Mouse (Mus musculus) testis, postnatal 14 days (tissue): ENCODE measurements around the gene Pla2g4a.

ENCODE experiments used
- DNase-seq: peaks from one replicate; pipeline ENCODE4 v3.0.0; 2021; ENCODE audit warnings: low spot score

Pla2g4a gene

GRCm38 (mm10) chr1:149855581-149855980 is 105.5 kb downstream of the Pla2g4a start:
- no peak for DNase-seq

- no peak for DNase-seq
Measured at GRCm38 (mm10) chr1:149854867-149855266, 106.2 kb downstream of the Pla2g4a start.

DNA sequence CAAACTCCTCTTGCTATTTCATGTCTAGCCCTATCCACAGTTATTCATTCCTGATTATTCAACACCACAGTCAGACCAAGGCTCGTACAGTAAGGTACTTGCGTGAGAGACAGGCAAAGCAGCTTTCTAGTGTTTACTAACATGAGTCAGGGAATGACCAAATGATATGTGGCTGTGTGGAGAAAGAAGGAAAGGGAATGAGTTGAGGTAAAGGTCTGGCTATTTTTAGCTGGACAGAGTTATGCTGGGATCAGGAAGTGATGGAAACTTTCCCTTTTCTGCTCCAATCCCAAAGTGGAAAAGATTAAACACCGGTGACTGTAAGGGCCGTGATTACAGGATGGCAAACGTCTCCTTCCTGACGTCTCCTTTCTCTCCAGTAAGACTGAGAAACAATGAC is 114.4 kb downstream of the Pla2g4a start:
- no peak for DNase-seq

- no peak for DNase-seq
Measured at GRCm38 (mm10) chr1:149841845-149842244, 119.2 kb downstream of the Pla2g4a start.

GRCm38 (mm10) chr1:149840961-149841416 is 120.1 kb downstream of the Pla2g4a start:
- no peak for DNase-seq

DNA sequence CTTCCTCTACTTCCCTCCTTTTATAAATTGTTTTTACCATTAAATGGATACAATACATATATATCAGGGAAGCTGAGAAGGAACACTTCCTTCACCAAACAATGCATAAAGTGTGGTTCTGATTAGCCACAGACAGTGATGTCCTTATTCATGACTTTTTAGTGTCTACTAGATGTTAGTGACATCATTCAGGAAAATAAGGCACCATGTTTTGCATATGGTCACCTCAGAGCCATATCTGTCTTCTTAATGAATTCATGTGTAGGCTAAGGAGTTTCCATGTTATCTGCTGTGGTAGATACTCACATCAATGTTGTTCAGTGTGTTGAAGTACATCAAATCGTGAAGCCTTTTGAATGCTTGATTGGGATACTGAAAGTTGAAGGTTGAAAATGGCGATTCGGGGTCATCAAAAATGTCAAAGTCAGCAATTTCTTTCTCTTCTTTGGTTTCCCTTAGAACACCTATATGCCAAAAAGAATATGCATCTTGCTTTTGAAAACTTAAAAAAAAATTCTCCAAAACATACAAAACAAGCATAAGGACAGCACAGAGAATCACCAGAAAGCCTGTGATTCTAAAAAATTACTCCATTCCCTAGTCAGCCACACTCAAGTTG is 120.7 kb downstream of the Pla2g4a start:
- no peak for DNase-seq

DNA sequence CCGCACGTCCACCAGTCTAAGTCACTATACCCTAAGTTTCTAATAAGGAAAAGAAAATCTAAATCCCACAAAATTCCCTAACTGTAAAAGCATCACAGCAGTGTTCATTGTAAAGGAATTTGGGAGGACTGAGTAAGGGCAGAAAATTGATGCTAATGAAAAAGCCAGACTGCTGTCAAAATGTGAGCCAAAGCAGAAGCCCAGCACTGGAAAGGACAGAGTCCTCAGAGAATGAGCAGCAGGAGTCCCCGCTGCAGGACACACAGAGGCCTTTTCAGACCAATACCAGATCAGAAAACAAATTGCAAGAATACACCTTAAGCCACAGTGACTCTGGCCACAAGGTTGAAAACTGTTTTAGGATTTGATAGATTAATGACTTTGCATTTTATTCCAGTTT is 124.6 kb downstream of the Pla2g4a start:
- no peak for DNase-seq

DNA sequence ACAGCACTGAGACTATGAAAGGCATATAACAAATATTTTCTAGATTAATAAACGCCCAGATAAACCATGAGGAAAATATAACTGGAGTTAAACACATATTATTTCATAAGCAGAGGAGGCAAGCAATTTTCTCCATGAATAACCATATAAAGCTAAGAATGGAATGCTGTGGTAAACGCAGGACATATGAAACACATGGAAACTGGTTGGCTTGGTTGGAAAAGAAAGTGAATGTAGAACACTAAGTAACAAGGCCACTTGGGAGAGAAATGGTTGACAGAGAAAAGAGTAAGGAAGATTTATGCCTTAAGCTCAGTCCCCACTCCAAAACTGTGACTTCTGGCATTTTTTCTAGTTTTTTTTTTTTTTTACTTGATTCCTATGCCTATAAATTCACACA is 127.2 kb downstream of the Pla2g4a start:
- DNase-seq = no peak

DNA sequence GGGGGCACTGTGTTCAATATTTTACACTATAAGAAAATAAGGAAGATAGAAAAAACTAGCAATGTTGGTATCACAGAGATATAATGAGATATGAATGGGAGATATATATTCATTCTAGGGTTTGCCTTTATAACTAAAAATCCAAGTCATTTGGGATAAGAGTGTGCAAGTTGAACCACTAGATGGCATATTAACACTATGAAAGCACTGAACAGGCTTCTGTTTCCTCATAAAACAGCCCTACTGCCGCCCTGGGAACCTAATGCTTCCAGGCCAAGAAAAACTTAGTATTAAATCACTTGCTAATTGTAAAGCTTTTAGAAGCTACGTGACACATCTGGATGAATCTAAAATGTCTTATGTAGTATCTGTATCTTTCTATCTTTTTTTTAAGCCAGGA is 128.1 kb downstream of the Pla2g4a start:
- no peak for DNase-seq

- DNase-seq = no peak
Measured at GRCm38 (mm10) chr1:149832514-149832913, 128.6 kb downstream of the Pla2g4a start.

DNA sequence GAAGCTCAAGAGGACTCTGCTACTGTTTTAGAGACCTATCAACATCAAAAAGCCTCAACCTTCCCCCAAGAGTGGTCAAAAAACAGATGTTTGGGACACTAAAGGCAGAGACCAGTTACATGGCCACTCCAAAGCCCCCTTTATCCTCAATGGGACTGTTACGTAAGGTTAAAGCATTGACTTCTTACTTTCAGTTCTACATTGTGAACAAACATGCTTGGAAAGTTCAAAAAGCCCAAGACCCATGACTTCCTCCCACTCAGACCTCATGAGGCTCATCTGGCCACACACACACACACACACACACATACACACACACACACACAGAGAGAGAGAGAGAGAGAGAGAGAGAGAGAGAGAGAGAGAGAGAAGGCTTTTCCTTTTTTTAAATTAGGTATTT is 130.0 kb downstream of the Pla2g4a start:
- DNase-seq = no peak

GRCm38 (mm10) chr1:149813616-149814345 is 147.3 kb downstream of the Pla2g4a start:
- DNase-seq = no peak

- no peak for DNase-seq
Measured at GRCm38 (mm10) chr1:149809527-149809926, 151.6 kb downstream of the Pla2g4a start.
